Mouse (Mus musculus): Measurements from ENCODE around the gene Lgals7. TPM values are rescaled to one million over a fixed set of nuclear protein-coding genes. Genes with fewer than 3 reads are reported as not detected.

The Lgals7 gene
- total and polyA plus RNA-seq, 2 experiments from 2014 or later, result 3.8 to 12.5 TPM

- DNase-seq (ENCODE audit: low spot score) (no peak), ATAC-seq (ENCODE audit: low FRiP score) (no peak)
- H3K36me3 ChIP-seq (ENCODE audit: insufficient read depth, low read length), result peaks cover 77% of the 10 kb centered on the region
Measured at GRCm38 (mm10) chr7:28911632-28912031, 48.0 kb downstream of the Lgals7 start.

GRCm38 (mm10) chr7:28913171-28913570 is 49.5 kb downstream of the Lgals7 start:
- ATAC-seq (ENCODE audit: low FRiP score) (no peak), DNase-seq (ENCODE audit: low spot score) (no peak)
- no peak overlapping the region for H3K9ac ChIP-seq (replicated peaks; ENCODE audit: low read length, poor library complexity, severe bottlenecking)
- no peak overlapping the region for H3K27ac ChIP-seq (ENCODE audit: low read depth, low read length)
- H3K4me1 ChIP-seq (ENCODE audit: insufficient read depth, low read length), result no peaks in the 10 kb centered on the region
- no peak for TF ChIP-seq CTCF (IDR thresholded peaks at IDR 0.05)
- peaks cover 71% of the 10 kb centered on the region for H3K36me3 ChIP-seq (ENCODE audit: insufficient read depth, low read length)
- no peak overlapping the region for H3K4me2 ChIP-seq (ENCODE audit: low read depth, low read length, poor library complexity, severe bottlenecking)
- no peaks in the 10 kb centered on the region for H3K9me3 ChIP-seq (ENCODE audit: low read length)
- H3K27me3 ChIP-seq (ENCODE audit: insufficient read depth, low read length), result no peaks in the 10 kb centered on the region
- H3K4me3 ChIP-seq (ENCODE audit: low read depth, low read length), result no peak overlapping the region
- 79% methylated on average over 11 of the region's 11 CpGs for WGBS

More at GRCm38 (mm10) chr7:28911632-28912031, 48.0 kb downstream of the Lgals7 start:
- 87% methylated on average over 4 of the region's 4 CpGs for WGBS
- 0 out of 2 replicates have a peak, but pooled peaks have one; percentile 2 for TF ChIP-seq CTCF (IDR thresholded peaks at IDR 0.05)
- Histone ChIP-seq H3K4me1 (ENCODE audit: insufficient read depth, low read length) (no peaks in the 10 kb centered on the region), H3K9me3 (ENCODE audit: low read length) (no peaks in the 10 kb centered on the region), H3K9ac (replicated peaks; ENCODE audit: low read length, poor library complexity, severe bottlenecking) (no peak overlapping the region), H3K4me3 (ENCODE audit: low read depth, low read length) (no peak overlapping the region), H3K27me3 (ENCODE audit: insufficient read depth, low read length) (no peaks in the 10 kb centered on the region), H3K4me2 (ENCODE audit: low read depth, low read length, poor library complexity, severe bottlenecking) (no peak overlapping the region), H3K27ac (ENCODE audit: low read depth, low read length) (no peak overlapping the region)

Other genes with a start within 250 kb of the Lgals7 start
- gene Acp7, start 232.5 kb upstream of the Lgals7 start, total RNA-seq (2014; rRNA removed), result 1.3 and 2.6 TPM in 2 replicates
- 0.22 and 0.55 TPM in 2 replicates for gene Acp7, start 232.5 kb upstream of the Lgals7 start, polyA plus RNA-seq (2015; fragmentation: Nextera tagmentation; extraction: Ambion mirVana)
- 7.4 and 8.2 TPM in 2 replicates for gene Fbxo27, start 171.0 kb upstream of the Lgals7 start, total RNA-seq (2014; rRNA removed)
- gene Fbxo27, start 171.0 kb upstream of the Lgals7 start, polyA plus RNA-seq (2015; fragmentation: Nextera tagmentation; extraction: Ambion mirVana), result 10.4 and 12.2 TPM in 2 replicates
- gene Fbxo17, start 147.0 kb upstream of the Lgals7 start, total RNA-seq (2014; rRNA removed), result 1.7 and 2.8 TPM in 2 replicates
- 5.5 and 6.1 TPM in 2 replicates for gene Fbxo17, start 147.0 kb upstream of the Lgals7 start, polyA plus RNA-seq (2015; fragmentation: Nextera tagmentation; extraction: Ambion mirVana)
- 48.6 and 67.5 TPM in 2 replicates for gene Mrps12, start 122.0 kb upstream of the Lgals7 start, total RNA-seq (2014; rRNA removed)
- 97.3 and 106 TPM in 2 replicates for gene Mrps12, start 122.0 kb upstream of the Lgals7 start, polyA plus RNA-seq (2015; fragmentation: Nextera tagmentation; extraction: Ambion mirVana)
- gene Sars2, start 121.9 kb upstream of the Lgals7 start, total RNA-seq (2014; rRNA removed), result 17.8 and 18.6 TPM in 2 replicates
- gene Sars2, start 121.9 kb upstream of the Lgals7 start, polyA plus RNA-seq (2015; fragmentation: Nextera tagmentation; extraction: Ambion mirVana), result 16.2 and 19.3 TPM in 2 replicates
- gene Ccer2, start 107.7 kb upstream of the Lgals7 start, total RNA-seq (2014; rRNA removed), result not detected in 2 replicates
- gene Ccer2, start 107.7 kb upstream of the Lgals7 start, polyA plus RNA-seq (2015; fragmentation: Nextera tagmentation; extraction: Ambion mirVana), result 1.4 and 1.8 TPM in 2 replicates
- gene Sirt2, start 97.1 kb upstream of the Lgals7 start, total RNA-seq (2014; rRNA removed), result 64.8 and 85.9 TPM in 2 replicates
- 111 and 120 TPM in 2 replicates for gene Sirt2, start 97.1 kb upstream of the Lgals7 start, polyA plus RNA-seq (2015; fragmentation: Nextera tagmentation; extraction: Ambion mirVana)
- gene Nfkbib, start 96.3 kb upstream of the Lgals7 start, total RNA-seq (2014; rRNA removed), result 18.3 and 19.7 TPM in 2 replicates
- 58.5 and 65.3 TPM in 2 replicates for gene Nfkbib, start 96.3 kb upstream of the Lgals7 start, polyA plus RNA-seq (2015; fragmentation: Nextera tagmentation; extraction: Ambion mirVana)
- 0.80 and 1.0 TPM in 2 replicates for gene Rinl, start 74.9 kb upstream of the Lgals7 start, total RNA-seq (2014; rRNA removed)
- 1.9 TPM in 2 replicates for gene Rinl, start 74.9 kb upstream of the Lgals7 start, polyA plus RNA-seq (2015; fragmentation: Nextera tagmentation; extraction: Ambion mirVana)
- gene Hnrnpl, start 55.3 kb upstream of the Lgals7 start, total RNA-seq (2014; rRNA removed), result 253 and 265 TPM in 2 replicates
- gene Hnrnpl, start 55.3 kb upstream of the Lgals7 start, polyA plus RNA-seq (2015; fragmentation: Nextera tagmentation; extraction: Ambion mirVana), result 146 and 175 TPM in 2 replicates
- gene Ech1, start 38.6 kb upstream of the Lgals7 start, total RNA-seq (2014; rRNA removed), result 89.3 and 104 TPM in 2 replicates
- gene Ech1, start 38.6 kb upstream of the Lgals7 start, polyA plus RNA-seq (2015; fragmentation: Nextera tagmentation; extraction: Ambion mirVana), result 103 and 107 TPM in 2 replicates
- gene Lgals4, start 30.0 kb upstream of the Lgals7 start, total RNA-seq (2014; rRNA removed), result 3.4 and 3.5 TPM in 2 replicates
- gene Lgals4, start 30.0 kb upstream of the Lgals7 start, polyA plus RNA-seq (2015; fragmentation: Nextera tagmentation; extraction: Ambion mirVana), result 4.8 and 5.1 TPM in 2 replicates
- gene Capn12, start 17.6 kb downstream of the Lgals7 start, total RNA-seq (2014; rRNA removed), result 0.38 and 0.57 TPM in 2 replicates
- 0.26 and 0.41 TPM in 2 replicates for gene Capn12, start 17.6 kb downstream of the Lgals7 start, polyA plus RNA-seq (2015; fragmentation: Nextera tagmentation; extraction: Ambion mirVana)
- 74.7 and 86.9 TPM in 2 replicates for gene Actn4, start 98.5 kb downstream of the Lgals7 start, total RNA-seq (2014; rRNA removed)
- 101 and 105 TPM in 2 replicates for gene Actn4, start 98.5 kb downstream of the Lgals7 start, polyA plus RNA-seq (2015; fragmentation: Nextera tagmentation; extraction: Ambion mirVana)
- gene Eif3k, start 118.0 kb downstream of the Lgals7 start, total RNA-seq (2014; rRNA removed), result 405 and 482 TPM in 2 replicates
- gene Eif3k, start 118.0 kb downstream of the Lgals7 start, polyA plus RNA-seq (2015; fragmentation: Nextera tagmentation; extraction: Ambion mirVana), result 292 and 309 TPM in 2 replicates
- gene Map4k1, start 118.2 kb downstream of the Lgals7 start, total RNA-seq (2014; rRNA removed), result 5.6 and 17.4 TPM in 2 replicates
- gene Map4k1, start 118.2 kb downstream of the Lgals7 start, polyA plus RNA-seq (2015; fragmentation: Nextera tagmentation; extraction: Ambion mirVana), result 18.2 and 21.0 TPM in 2 replicates

Data from midbrain, postnatal 0 days (tissue).